Mouse (Mus musculus): ENCODE measurements at regions not wholly inside any gene's neighbourhood (a gene's known extent, or its start where the extent isn't known, plus 50 kb on each side); places are given as distances from the start of the nearest gene placed in this dataset.

- TF ChIP-seq EP300 (IDR thresholded peaks at IDR 0.05), result no peak
- TF ChIP-seq CTCF (IDR thresholded peaks at IDR 0.05), result no peak
These were observed 362.0 kb downstream of the Sox9 start for GRCm38 (mm10) chr11:113143839-113144627.

Data from lung, postnatal 0 days (tissue).